Mouse (Mus musculus): ENCODE measurements at regions not wholly inside any gene's neighbourhood (a gene's known extent, or its start where the extent isn't known, plus 50 kb on each side); places are given as distances from the start of the nearest gene placed in this dataset.

- DNase-seq (ENCODE audit: low spot score in 2 of 2): no peak
Measured at GRCm38 (mm10) chr10:100922976-100923375, 332.7 kb downstream of the 1700017N19Rik start.

GRCm38 (mm10) chr10:100927086-100927485 is 336.8 kb downstream of the 1700017N19Rik start:
- no peak for DNase-seq (ENCODE audit: low spot score in 2 of 2)

GRCm38 (mm10) chr10:100931739-100932138 is 341.5 kb downstream of the 1700017N19Rik start:
- DNase-seq (ENCODE audit: low spot score in 2 of 2): no peak

- no peak for DNase-seq (ENCODE audit: low spot score in 2 of 2)
Measured at GRCm38 (mm10) chr10:100958371-100958770, 368.1 kb downstream of the 1700017N19Rik start.

GRCm38 (mm10) chr10:101003469-101003868 is 413.2 kb downstream of the 1700017N19Rik start:
- no peak for DNase-seq (ENCODE audit: low spot score in 2 of 2)

GRCm38 (mm10) chr10:101004687-101005086 is 414.4 kb downstream of the 1700017N19Rik start:
- no peak for DNase-seq (ENCODE audit: low spot score in 2 of 2)

- no peak for DNase-seq (ENCODE audit: low spot score in 2 of 2)
Measured at GRCm38 (mm10) chr10:101015416-101015815, 425.1 kb downstream of the 1700017N19Rik start.

- DNase-seq (ENCODE audit: low spot score in 2 of 2): no peak
Measured at GRCm38 (mm10) chr10:101038630-101039029, 448.3 kb downstream of the 1700017N19Rik start.

GRCm38 (mm10) chr10:101039034-101039433 is 448.8 kb downstream of the 1700017N19Rik start:
- DNase-seq (ENCODE audit: low spot score in 2 of 2): no peak
